In genomic region chr11:64890776-64891175, GRCm38 (mm10) we compare ENCODE assay signal across 10 mouse cellular contexts.
DNase-seq lines count a peak whose midpoint lies in the region; TF ChIP-seq lines count a peak whose summit lies in the region.
"Had no signal": no experiment of that assay in that cellular context is flagged by ENCODE, and none has a peak within 500 bp of the region (broad histone marks: within the 10 kb centered on the region; RNA-seq: fewer than 3 reads in every experiment).

No protein-coding gene starts in this region.

- H3K27me3 ChIP-seq in cerebellum, adult 2 months (ENCODE audit: control insufficient read depth, insufficient read depth, low read length) = no peaks in the 10 kb centered on the region
- H3K27me3 ChIP-seq: hindbrain, embryonic 15.5 days; neural tube, embryonic 13.5 days had no signal

- TF ChIP-seq CTCF in cerebellum, adult 2 months (IDR thresholded peaks at IDR 0.05; ENCODE audit: borderline replicate concordance, insufficient read depth, low read depth, low read length) = peak; percentile 30; the same call in 1 of the 2 replicates
- TF ChIP-seq CTCF in left cerebral cortex, adult 2 months (IDR thresholded peaks at IDR 0.05) = peak; percentile 50

- no peaks in the 10 kb centered on the region for H3K4me1 ChIP-seq in cerebellum, adult 2 months (ENCODE audit: control insufficient read depth, insufficient read depth, low read length)
- H3K4me1 ChIP-seq: hindbrain, embryonic 15.5 days; neural tube, embryonic 13.5 days had no signal

- intact Hi-C loops in left cerebral cortex, adult 2 months (cut with DNase I) = loop anchor here (10.0 kb wide), 2 partner anchors 136 to 1486 kb away; no protein-coding TSS in a partner anchor

- no peak overlapping the region for H3K27ac ChIP-seq in cerebellum, adult 2 months (ENCODE audit: insufficient read depth, low read length)
- no peak overlapping the region for H3K27ac ChIP-seq in left cerebral cortex, adult 2 months
- H3K27ac ChIP-seq: hindbrain, embryonic 15.5 days; neural tube, embryonic 13.5 days had no signal

- DNase-seq in cerebellum, adult 2 months = no peak
- no peak for DNase-seq in cerebellum, adult 8-10 months
- DNase-seq in left cerebral cortex, adult 2 months (ENCODE audit: extremely low spot score in 1 of 2, low spot score in 2 of 2) = no peak
- no peak for DNase-seq in left cerebral cortex, adult 8-10 months (ENCODE audit: low spot score in 2 of 2)
- peak; percentile 5 for DNase-seq in adrenal gland, adult 2 months
- peak; percentile 37 for DNase-seq in heart, postnatal 4 days
- DNase-seq in retina, postnatal 7 days (ENCODE audit: low read depth, low spot score) = peak; percentile 6
- no peak for DNase-seq in left cerebral cortex, adult 11 months (ENCODE audit: low spot score)

- 36% methylated on average over 3 of the region's 3 CpGs for WGBS in cerebellum, adult 2 months

- no peak for TF ChIP-seq POLR2A in cerebellum, adult 2 months (IDR thresholded peaks at IDR 0.05; ENCODE audit: borderline replicate concordance, insufficient read depth, low read length)

- H3K4me3 ChIP-seq in cerebellum, adult 2 months (replicated peaks; ENCODE audit: insufficient read depth, low read depth, low read length) = no peak overlapping the region
- H3K4me3 ChIP-seq in left cerebral cortex, adult 2 months = no peak overlapping the region
- H3K4me3 ChIP-seq: hindbrain, embryonic 15.5 days; neural tube, embryonic 13.5 days had no signal

Comparison
In these comparisons a context has a peak if more than half of its experiments do, and no peak if none do; other contexts are left out.
1. DNase-seq: peak in adrenal gland, adult 2 months (single experiment), heart, postnatal 4 days (single experiment) and retina, postnatal 7 days (single experiment); none in cerebellum, adult 2 months (0 of 2), cerebellum, adult 8-10 months (single experiment), left cerebral cortex, adult 2 months (0 of 2), left cerebral cortex, adult 8-10 months (0 of 2) and left cerebral cortex, adult 11 months (single experiment).